Mouse (Mus musculus) thymus, adult 2 months (tissue): ENCODE results near the gene Adora1.

Experiments used
- CTCF ChIP-seq: fragments of 200-500 bp; IDR thresholded peaks from 2 replicates; pipeline ENCODE4 v1.5.1; 2012; ENCODE audit warnings: mild to moderate bottlenecking, control low read depth, low read length, moderate library complexity, borderline replicate concordance; ENCODE audit not compliant: control insufficient read depth, poor library complexity, insufficient read depth; ENCODE audit errors: extremely low read depth
- POLR2A ChIP-seq: fragments of 200-500 bp; IDR thresholded peaks from 2 replicates; pipeline ENCODE4 v1.6.1; 2012; ENCODE audit warnings: mild to moderate bottlenecking, low read length, control low read depth, moderate library complexity; ENCODE audit not compliant: control insufficient read depth, poor library complexity, insufficient read depth; ENCODE audit errors: extremely low read depth

DNA sequence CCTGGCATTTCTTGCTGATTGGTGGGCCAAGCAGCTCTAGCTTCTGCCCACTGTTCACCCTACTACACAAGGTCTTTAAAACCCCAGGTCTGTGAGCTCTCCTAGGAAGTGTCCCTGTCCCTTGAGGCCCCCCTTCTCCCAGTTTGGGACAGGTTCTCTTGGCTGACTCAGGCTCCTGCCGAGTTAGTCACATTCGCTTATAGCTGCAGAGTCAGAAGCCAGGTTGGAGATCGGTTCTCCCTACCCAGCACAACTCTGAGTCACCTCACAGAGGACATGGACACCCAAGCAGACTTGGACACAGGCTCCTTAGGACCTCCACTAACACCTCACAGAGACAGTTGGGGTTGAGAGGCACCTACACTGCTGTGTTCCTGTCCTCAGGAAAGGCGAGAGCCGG is 44.0 kb downstream of the Adora1 start:
- TF ChIP-seq CTCF (no peak), POLR2A (no peak)
